Mouse (Mus musculus): ENCODE data around the gene Ikzf3. TPM values are rescaled to one million over a fixed set of nuclear protein-coding genes. Genes with fewer than 3 reads are reported as not detected.

Ikzf3 gene
- total RNA-seq (2021): under 1 TPM; 0.67 to 0.72 TPM

- peak; percentile 28 for DNase-seq
Observed at GRCm38 (mm10) chr11:98545711-98546231, at the start of gene Ikzf3. Gene Ikzf3, minus strand, starts transcription at chr11:98546031.

- no peak for DNase-seq
Observed at GRCm38 (mm10) chr11:98595473-98595872, 49.6 kb upstream of the Ikzf3 start.

DNA sequence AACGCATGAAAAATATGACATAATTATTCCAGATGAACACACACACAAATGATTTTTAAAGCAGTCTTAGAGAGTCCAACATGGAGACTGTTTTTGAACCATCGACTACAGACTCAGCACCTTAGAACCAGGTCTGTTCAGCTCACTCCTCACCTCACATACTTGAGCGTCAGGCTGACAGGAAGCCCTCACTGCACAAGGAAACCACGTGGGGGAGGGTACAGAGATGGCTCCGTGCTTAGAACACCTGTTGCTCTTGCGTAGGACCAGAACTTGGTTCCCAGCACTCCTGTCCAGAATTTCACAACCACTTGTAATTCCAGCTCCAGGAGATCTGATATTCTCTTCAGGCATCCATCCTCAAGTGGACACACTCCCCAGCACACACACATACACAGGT is 49.2 kb upstream of the Ikzf3 start:
- no peak for DNase-seq

- DNase-seq: no peak
Observed at GRCm38 (mm10) chr11:98590548-98591445, 45.0 kb upstream of the Ikzf3 start.

- no peak for DNase-seq
Observed at GRCm38 (mm10) chr11:98589306-98589705, 43.5 kb upstream of the Ikzf3 start.

GRCm38 (mm10) chr11:98588833-98589281 is 43.0 kb upstream of the Ikzf3 start:
- DNase-seq: peak; percentile 65

DNA sequence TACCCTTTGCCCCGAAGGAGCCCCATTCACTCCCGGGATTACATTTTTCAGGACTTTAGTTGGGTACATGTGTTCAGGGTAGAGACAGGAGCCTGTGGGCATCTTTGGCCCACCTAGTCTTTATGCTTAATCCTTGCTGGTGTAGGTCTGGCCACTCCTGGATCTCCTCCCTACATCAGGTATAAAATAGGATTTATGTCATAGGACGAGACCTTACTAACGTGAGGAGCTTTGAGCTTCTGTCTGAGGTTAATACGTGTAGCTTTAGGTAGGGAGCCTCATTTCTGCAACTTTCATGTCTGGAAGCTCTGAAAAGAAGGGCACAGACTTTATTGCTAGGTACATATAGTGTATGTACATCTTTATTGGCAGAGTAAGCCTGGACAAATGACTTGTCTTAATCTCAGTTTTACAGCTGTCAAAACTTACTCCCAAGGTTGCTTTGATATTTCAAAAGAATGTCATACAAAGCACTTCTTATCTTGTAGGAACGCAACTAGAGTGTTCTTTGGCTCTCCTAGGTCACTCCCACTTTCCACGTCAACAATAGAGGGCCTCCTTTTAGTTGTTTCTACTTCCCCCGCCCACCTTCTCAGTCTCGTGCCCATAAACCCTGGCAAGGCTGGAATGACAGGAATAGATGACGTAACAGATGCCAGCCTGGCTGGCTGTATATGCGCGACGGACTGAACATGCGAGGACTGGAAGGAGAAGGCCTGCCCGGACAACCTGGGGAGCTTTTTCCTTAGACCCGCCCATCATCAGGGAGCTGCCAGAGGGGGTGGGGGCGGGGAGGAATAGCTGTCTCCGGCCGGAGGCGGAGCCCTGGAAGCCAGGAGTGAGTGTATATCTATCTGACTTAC is 42.1 kb upstream of the Ikzf3 start:
- peak; percentile 83 for DNase-seq

DNA sequence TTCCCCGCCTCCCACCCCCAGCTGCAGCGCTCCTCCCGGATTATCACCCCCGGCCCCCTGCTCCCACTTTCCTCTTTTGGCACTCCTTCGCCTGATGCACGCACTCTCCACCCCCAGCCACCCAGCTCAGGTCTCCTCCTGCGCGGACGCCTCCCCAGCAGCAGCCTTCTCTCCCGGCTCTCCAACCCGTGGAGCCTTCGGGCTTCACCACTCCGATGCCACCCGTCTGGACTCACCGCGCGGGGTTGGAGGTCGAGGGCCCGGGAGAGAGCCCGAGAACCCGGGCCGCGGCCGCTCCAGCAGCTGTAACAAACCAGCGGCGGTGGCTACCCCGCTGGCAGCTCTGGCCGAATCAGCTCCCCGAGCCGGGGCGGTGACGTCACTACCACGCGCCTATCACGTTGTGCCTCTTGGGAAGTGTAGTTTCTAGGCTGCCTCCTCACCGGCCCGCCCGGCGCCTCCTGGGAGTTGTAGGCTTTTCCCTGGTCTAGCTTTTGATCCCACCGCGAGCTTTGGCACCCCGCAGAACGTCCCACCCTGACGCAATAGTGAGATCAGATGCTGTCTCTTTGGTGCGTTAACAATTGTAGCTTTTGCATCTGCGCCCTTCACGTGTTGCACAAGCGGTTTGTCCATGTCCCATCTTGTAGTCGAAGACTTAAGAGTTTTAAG is 41.2 kb upstream of the Ikzf3 start, which contains the start of gene Ormdl3:
Gene Ormdl3, minus strand, starts transcription at position 477 of the 672 bp plus-strand sequence.
- peak; percentile 99 for DNase-seq

DNA sequence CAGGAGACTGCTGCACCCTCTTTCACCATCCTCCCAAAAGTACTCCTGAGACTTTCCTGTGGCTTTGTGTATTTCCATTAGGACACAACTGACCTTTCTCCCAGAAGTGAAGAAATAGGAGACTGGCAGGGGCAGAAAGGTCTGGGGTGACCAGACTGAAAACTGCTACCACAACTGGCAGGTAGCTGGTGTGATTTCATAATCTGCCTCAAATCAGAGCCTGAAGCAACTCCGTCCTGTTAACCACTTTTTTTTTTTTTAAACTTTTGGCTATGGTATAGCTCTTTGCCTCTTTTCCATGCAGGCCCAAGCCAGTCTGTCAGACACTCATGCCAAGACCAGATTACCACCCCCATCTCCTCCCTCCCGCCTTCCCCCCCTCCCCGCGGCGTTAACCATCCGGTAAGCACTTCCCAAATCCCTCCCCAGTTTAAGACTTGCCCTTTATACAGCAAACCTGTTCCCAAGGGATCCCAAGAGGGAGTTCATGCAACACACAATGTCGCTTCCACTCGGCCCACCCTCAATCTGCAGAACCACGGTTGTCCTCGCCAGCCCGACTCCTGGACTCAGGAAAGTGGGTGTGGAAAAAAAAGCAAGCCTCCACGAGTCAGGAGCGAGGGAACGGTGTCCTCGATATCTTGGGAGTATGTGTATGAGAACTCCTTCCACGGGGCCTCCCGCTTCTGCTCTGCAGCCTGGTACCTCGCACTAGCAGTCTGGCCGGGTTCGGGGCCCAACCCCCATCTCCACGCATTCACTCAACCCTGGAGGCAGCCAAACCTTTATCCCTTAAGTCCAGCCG is 40.5 kb upstream of the Ikzf3 start:
- no peak for DNase-seq

DNA sequence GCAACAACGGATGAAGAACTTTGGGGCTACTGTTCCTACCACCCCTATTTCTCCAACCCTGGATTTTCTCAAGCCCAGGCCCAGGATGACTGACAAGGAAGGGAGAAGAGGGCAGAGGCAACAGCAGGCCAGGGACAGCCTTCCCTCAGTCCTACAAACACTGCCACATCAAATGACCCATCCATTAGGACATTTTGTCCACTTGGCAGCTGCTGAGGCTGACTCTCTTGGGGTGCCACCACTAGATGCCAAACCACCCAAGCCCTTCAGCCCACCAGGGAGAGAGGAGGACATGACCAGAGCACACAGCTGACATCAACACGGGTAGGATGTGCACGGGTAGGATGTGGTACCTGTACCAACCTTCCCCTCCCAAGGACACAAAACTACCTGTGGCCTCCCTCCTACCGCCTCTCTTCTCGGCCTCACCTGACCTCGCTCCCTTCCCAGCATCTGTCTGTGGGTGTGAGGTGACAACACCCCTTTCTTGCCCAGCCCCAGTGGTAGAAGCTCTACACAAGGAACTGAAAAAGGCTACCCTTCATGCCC is 38.9 kb upstream of the Ikzf3 start:
- no peak for DNase-seq

DNA sequence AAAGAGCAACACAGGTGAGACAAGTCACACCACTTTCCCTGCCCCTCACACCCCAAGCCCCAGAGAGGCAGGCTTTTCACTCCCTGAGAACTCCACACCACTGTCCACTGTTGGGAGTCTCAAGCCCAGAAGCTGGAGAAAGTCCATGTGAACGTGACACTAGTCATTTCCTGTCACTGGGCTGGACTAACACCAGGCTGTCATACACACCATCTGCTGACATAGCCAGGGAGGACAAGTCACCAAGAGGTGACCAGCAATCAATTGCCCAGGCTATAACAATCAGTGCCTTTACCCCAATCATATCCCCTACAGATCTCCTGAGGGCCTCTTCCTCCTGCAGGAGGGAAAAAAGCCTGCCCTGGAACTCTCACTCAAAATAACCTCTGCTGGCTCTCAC is 38.3 kb upstream of the Ikzf3 start:
- no peak for DNase-seq

DNA sequence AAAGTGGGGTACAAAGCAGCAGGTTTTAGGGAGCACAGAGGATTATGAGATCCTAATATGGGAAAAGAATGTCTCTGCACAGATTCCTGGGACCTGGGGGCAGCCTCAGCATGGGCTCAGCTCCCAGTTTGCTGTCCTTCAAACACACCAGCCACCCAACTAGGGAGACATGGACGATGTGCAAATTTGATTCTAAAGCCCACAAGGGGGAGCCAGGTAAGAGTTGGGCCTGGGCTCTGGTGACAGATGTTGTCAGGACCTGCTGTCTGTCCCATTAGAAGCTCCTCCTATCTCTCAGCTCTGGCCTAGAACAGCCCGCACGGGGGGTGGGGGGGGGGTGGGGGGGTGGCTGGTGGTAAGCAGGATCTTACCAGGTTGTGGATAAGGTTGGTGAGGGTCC is 37.7 kb upstream of the Ikzf3 start:
- no peak for DNase-seq

GRCm38 (mm10) chr11:98583265-98583552 is 37.4 kb upstream of the Ikzf3 start:
- DNase-seq: no peak

DNA sequence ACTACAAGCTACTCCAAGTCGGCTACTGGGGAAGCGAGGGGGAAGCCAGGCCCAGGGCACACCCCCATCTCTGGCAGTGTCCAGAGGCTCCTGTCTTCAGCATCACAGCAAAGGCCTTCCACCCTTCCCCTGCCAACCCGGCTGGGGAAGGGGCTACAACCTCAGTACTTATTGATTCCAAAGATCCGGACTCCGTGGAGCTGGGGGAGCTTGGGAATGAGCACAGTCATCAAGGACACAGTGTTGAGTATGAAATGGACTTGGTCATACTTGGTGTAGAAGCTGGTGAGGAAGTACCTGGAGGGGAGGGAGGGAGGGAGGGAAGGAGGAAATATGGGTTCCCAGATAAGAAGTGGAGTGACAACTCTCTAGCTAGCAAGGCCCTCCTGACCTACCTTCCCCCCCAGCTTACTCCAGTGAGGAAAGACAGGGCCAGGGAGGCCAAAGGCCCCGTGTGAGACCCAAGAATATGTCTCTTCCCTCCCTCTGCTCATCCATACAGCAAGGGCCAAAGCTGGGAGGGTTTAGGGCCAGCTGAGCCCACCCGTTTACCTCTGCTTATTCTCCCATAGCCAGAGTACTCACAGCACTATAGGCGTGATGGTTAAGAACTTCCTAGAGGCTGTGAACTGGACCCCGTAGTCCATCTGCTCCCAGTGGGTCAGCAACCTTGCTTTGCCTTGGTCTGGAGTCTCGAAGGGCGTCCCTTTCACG is 36.9 kb upstream of the Ikzf3 start:
- no peak for DNase-seq

DNA sequence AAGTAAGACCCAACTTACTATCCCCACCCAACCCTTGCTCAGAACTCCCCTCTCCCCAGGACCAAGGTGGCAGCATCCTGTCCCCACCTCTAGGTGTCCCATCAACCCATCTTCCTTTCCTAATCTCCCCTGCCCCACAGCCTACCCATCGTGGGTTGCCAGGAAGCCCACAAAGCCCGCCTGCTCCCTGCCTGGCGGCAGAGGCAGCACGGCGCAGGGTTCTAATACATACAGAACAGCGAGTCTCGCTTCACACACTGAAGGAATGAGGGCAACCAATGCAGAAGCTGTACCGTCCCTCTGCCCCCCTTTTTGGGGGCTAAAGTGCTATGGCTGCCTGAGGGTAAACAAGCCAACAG is 36.2 kb upstream of the Ikzf3 start:
- no peak for DNase-seq

DNA sequence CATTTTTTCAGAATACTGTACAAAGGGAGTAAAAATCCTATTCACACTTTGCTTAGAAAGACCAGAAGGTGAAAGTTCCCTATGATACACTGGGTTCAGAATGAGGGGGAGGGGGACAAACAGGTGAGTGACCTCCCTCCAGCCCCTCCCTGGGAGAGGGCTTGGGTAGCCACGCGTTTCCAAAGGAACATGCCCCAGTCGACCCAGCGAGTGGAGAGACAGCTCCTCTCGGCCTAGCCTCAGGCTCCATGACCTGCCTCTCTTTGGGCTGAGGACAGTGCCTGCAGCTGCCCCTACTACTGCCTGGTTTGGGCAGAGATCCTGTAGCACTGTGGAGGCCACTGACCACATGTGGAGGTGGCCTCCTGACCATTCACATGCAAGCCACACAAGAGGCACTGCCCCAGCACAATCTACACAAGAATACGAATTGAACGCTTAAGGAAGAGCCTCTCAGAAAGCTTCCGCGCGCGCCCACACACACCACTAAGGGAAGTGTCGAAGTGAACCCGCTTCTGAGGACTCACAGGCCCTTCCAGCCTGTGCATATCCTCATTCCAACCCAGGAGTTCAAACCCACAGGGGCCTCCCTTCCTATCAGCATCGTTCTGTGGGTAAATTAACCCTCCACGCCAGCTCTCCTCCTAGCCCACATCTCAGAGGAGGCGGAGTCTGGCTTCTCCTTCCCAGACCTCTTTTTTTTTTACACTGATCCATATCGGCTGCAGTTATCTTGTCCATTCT is 35.6 kb upstream of the Ikzf3 start:
- DNase-seq: no peak

GRCm38 (mm10) chr11:98580301-98581121 is 34.7 kb upstream of the Ikzf3 start:
- DNase-seq: no peak

- no peak for DNase-seq
Observed at GRCm38 (mm10) chr11:98577776-98578175, 31.9 kb upstream of the Ikzf3 start.

GRCm38 (mm10) chr11:98569461-98569860 is 23.6 kb upstream of the Ikzf3 start:
- DNase-seq: no peak

Data from heart, postnatal 4 days (tissue).